Mouse (Mus musculus) gastrocnemius, postnatal 10 days (tissue): ENCODE data around the gene Nfix. TPM values are rescaled to one million over a fixed set of nuclear protein-coding genes. Genes with fewer than 3 reads are reported as not detected.
A peak's percentile ranks its signal among the peaks of the same experiment; 100 is the strongest.
"Not testable (repeated sequence)": the region's sequence is repeated elsewhere in the genome, so short reads cannot be mapped to it uniquely, and the experiment has no call there.

Source experiments
- DNase-seq: peaks from one replicate; pipeline ENCODE4 v3.0.0; 2021; ENCODE audit warnings: mixed read lengths
- total RNA-seq, 2 experiments: library from RNA; stranded (reverse); gene quantifications; 2 replicates each; pipeline ENCODE4 v1.2.3; 2021

Nfix gene
- total RNA-seq, 2 experiments from 2014 or later = 598 to 734 TPM

DNA sequence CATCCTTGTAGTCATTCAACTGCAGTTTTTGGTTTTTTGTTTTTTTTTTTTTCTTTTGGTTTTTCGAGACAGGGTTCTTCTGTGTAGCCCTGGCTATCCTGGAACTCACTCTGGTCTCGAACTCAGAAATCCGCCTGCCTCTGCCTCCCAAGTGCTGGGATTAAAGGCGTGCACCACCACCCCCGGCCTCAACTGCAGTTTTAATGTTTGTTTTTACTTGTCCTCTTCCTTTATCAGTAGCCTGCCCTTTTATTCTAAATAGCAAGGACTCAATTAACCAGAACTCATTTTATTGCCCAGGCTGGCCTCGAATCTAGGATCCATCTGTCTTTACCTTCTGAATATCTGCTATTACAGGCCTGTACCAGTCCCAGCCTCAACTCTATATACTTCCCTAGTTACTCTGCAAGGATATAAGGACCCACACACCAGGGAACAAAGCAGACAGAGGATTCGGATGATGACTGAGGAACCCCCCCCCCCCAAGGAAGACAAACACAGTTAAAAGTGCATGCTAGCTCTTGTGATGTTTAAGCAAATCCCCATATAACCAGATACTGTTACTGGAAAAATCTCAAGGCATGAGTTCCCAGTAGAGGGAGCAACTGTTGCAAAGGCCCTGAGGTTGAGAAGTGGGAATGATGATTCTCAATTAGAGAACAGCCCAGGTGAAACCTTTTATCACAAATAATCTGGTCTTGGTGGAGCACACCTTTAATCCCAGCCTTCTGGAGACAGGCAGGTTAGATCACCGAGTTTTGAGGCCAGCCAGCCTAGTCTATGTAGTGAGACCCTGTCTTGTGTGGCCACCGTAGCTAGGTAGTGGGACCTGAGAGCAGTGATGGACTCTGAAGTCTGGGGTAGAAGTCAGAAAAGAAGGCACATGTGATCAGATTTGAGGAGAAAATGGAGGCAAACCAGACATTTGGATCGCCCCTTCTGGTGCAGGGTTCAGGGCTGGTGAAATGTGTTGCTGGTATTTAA lies 32.9 kb upstream of the Nfix start:
- no peak for DNase-seq

GRCm38 (mm10) chr8:84832034-84832717 lies 32.0 kb upstream of the Nfix start:
- peak; percentile 81 for DNase-seq

GRCm38 (mm10) chr8:84831490-84831889 lies 31.3 kb upstream of the Nfix start, which contains the start of gene Gadd45gip1:
Gene Gadd45gip1 (plus strand): TSS chr8:84831522.
- DNase-seq = no peak

- not testable (repeated sequence) for DNase-seq
Observed at GRCm38 (mm10) chr8:84826518-84826917, 26.4 kb upstream of the Nfix start.

DNA sequence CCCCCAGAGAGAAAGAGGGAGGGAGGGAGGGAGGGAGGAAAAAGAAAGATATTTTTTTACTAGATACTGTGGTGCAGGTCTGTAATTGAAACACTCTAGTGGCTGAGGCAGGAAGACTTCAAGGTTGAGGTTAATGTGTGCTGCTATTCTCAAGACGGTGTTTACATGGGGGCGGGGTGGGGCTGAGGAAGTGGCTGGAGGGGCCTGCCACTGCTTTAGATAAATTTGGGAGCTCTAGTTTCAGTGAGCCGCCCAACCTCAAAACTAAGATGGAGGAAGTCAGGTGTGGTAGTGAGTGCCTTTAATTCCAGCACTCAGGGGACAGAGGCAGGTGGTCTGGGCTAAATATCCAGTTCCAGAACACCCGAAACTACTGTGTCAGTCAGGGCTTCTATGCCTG lies 25.5 kb upstream of the Nfix start:
- DNase-seq = no peak

- DNase-seq = peak; percentile 66
Observed at GRCm38 (mm10) chr8:84823653-84824052, 23.5 kb upstream of the Nfix start.

- DNase-seq = no peak
Observed at GRCm38 (mm10) chr8:84822723-84823122, 22.6 kb upstream of the Nfix start, which contains the start of gene Dand5. Gene Dand5 (minus strand): TSS chr8:84822823.

DNA sequence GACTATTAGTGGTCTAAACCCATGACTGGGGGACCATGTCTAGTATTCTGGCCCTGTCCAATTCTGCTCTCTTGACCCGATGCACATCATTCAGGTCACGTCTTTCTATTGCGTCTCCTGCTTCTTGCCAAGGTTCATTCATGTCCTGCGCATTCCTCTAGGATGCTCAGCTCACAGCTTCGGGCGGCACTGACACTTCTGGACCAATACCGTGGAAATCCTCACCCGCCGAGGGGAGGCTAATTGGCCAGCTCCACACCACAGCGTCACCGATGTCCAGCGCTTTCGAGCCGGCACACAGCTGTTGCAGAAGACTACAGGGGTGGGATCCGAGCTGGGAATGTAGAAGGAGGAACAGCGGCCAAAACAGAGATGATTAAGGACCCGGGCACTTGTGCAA lies 16.0 kb upstream of the Nfix start:
- no peak for DNase-seq

DNA sequence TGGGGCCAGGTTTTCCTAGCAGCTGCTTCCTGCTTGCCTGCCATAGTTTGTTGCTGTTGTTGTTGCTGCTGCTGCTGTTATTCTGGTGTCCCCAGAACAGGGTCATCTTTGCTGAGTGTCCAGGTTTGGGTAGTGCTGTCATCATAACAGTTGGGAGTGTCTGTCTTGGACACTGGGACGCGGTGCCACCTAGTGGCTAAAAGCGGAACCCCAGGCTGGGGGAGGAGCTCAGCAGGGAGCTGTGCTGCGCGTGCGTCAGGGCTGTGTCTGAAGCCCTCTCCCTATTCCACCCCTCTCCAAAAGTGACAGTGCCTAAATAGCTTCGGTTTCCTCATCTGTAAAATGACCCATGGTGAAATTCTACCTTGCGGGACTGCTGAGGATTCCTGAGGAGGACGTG lies 15.4 kb upstream of the Nfix start:
- DNase-seq = peak; percentile 99

- peak; percentile 62 for DNase-seq
Observed at GRCm38 (mm10) chr8:84814555-84815441, 14.7 kb upstream of the Nfix start.

DNA sequence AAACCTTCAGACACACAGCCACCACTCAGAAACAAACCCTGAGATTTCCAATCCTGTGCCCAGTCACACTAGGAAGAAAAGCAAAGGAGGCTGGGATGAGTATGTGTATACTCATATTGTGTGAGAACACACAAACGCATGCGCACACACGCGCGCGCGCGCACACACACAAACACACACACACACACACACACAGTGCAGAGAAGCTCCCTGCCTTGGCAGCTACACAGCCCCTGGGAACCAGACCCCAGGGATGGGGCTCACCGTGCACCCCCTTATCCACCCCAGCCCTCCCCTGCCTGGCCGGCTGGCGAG lies 14.1 kb upstream of the Nfix start:
- no peak for DNase-seq

GRCm38 (mm10) chr8:84813830-84814229 lies 13.7 kb upstream of the Nfix start:
- no peak for DNase-seq

DNA sequence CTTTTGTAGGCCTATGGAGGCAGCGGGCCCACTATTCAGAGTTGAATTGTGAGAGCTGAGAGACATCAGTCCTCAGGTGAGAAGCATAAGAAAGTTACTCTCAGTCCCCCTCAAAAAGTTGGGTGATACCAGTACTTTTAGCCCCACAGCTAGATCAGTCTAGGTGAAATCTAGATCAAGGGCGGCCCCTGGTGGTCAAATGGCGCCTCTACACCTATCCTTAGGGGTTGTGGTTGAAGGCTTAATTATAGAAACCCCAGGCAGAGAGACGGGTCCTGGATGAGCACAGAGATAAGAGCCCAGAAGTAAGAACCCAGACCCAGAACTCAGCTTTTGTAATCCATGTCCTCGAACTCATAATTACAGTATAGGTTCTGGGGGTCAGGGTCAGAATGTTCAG lies 12.9 kb upstream of the Nfix start:
- peak; percentile 89 for DNase-seq

DNA sequence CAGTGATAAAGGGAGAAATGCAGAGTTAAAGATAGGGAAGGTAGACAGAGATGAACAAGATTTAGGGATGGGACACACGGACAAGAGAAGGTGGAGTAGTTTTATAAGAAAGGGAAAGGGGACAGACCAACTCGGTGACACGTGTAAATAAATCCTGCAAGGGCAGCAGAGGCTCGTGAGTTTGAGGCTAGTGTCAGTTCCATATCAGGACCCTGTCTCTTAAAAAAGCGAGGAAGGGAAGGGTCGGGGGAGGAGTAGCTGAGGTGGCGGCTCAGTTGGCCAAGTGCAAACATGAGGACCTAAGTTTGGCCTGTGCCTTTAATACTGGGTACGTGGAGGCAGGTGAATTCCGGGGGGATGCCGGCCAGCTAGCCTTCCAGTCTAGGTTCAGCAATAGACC lies 11.2 kb upstream of the Nfix start:
- DNase-seq = no peak

DNA sequence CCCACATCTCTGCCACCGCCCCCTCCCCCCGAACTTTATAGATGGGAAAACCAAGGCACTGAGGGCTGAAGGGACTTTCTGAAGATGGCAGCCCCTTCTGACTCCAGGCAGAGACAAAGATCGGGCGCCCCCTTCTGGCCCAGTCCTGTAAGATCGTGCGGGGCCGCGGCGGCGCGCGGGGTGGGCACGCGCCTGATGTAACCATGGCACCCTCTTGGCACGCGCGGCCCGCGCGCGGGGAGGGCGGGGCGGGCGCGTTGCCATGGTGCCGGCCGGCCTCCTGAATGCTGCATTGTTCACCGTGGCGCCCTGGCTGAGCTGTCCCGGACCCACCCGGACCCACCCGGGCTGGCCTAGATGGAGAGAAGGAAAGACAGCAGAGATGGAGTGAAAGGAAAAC lies 10.8 kb upstream of the Nfix start:
- DNase-seq = peak; percentile 97

DNA sequence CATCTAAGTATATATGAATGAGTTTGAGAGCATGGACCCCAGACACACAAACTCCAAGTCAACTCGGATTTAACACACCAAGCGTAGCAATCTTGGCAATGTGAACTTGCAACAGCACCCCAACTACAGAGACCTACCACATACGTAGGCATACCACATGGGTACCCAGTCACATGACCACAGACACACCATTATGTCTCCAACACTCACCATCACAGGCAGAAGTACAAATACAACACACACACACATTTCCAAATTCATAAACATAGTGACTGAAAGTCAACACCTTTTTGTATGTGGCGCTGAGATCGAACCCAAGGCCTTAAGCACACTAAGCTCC lies 9.8 kb upstream of the Nfix start:
- no peak for DNase-seq

DNA sequence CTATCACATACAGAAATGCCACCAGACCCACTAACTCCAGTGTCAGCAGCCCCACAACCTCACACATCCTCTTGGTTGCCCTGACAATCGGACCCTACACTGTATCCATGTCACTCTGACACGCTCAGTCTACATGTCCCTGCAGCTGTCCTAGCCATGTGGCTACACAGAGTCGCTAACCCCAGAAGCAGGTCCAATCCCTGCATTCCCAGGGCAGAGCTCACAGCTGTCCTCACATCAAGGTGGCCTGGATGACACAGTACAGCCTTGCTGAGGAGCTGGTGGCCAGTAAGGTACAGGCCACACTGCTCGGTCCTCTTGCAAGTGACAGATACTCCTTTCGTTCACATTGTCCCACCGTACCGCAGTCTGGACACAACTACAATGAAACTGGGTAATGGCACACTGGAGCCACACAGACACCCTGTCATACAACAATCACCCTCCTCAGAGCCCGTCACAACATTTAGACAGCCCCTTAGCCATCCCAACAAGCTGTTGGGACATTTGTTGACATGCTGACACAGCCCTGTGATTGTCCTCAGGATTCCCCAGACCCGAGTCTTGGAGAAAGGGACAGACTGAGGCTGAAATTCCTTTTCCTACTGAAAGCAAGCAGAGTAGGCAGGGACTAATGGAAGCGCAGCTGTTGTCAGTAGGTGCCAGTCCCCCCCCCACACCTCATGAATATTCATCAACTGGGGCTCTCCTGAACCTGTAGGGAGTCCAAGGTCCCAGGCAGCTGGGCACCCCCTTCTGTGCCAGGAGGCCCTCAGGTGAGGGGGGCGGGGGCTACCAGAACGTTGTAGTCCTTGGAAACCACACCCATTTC lies 9.2 kb upstream of the Nfix start:
- no peak for DNase-seq

- DNase-seq = no peak
Observed at GRCm38 (mm10) chr8:84806031-84806430, 5.9 kb upstream of the Nfix start.

- peak; percentile 86 for DNase-seq
Observed at GRCm38 (mm10) chr8:84799136-84799931, 810 bp downstream of the Nfix start.

- no peak for DNase-seq
Observed at GRCm38 (mm10) chr8:84798446-84799135, 1.6 kb downstream of the Nfix start.
